Mouse (Mus musculus): ENCODE results near the gene Tipin. TPM values are rescaled to one million over a fixed set of nuclear protein-coding genes. Genes with fewer than 3 reads are reported as not detected.
"Not testable (repeated sequence)": the region's sequence is repeated elsewhere in the genome, so short reads cannot be mapped to it uniquely, and the experiment has no call there.

Tipin gene
- polyA plus RNA-seq, 1 experiment from 2014 or later = 60.1 TPM

- H3K36me3 ChIP-seq (ENCODE audit: control insufficient read depth, insufficient read depth, low read length) = no peaks in the 10 kb centered on the region
- no peak overlapping the region for H3K4me3 ChIP-seq (ENCODE audit: low read depth, low read length)
- no peaks in the 10 kb centered on the region for H3K27me3 ChIP-seq (ENCODE audit: control insufficient read depth, insufficient read depth, low read length)
- no peak overlapping the region for H3K4me2 ChIP-seq (ENCODE audit: low read depth, low read length)
- H3K27ac ChIP-seq (ENCODE audit: low read depth, low read length) = no peak overlapping the region
- no peak for ATAC-seq (ENCODE audit: low read depth)
- H3K9ac ChIP-seq (replicated peaks; ENCODE audit: low read depth, low read length) = no peak overlapping the region
- WGBS = 96% methylated on average over 6 of the region's 6 CpGs
- peaks cover 6% of the 10 kb centered on the region for H3K4me1 ChIP-seq (ENCODE audit: control insufficient read depth, insufficient read depth, low read length)
- no peaks in the 10 kb centered on the region for H3K9me3 ChIP-seq (ENCODE audit: control insufficient read depth, low read length)
Measured at GRCm38 (mm10) chr9:64278665-64279310, 2.6 kb upstream of the Tipin start.

GRCm38 (mm10) chr9:64281781-64282178 is 399 bp downstream of the Tipin start:
- peak overlapping the region; percentile 67 for H3K4me2 ChIP-seq (ENCODE audit: low read depth, low read length)
- no peaks in the 10 kb centered on the region for H3K9me3 ChIP-seq (ENCODE audit: control insufficient read depth, low read length)
- peak overlapping the region; percentile 85 for H3K4me3 ChIP-seq (ENCODE audit: low read depth, low read length)
- peak; percentile 86 for ATAC-seq (ENCODE audit: low read depth)
- WGBS = under 1% methylated on average over 24 of the region's 24 CpGs
- H3K27ac ChIP-seq (ENCODE audit: low read depth, low read length) = peak overlapping the region; percentile 81
- peak overlapping the region; percentile 83 for H3K9ac ChIP-seq (replicated peaks; ENCODE audit: low read depth, low read length)
- no peaks in the 10 kb centered on the region for H3K36me3 ChIP-seq (ENCODE audit: control insufficient read depth, insufficient read depth, low read length)
- H3K4me1 ChIP-seq (ENCODE audit: control insufficient read depth, insufficient read depth, low read length) = peaks cover 6% of the 10 kb centered on the region
- H3K27me3 ChIP-seq (ENCODE audit: control insufficient read depth, insufficient read depth, low read length) = no peaks in the 10 kb centered on the region

- Histone ChIP-seq H3K9ac (replicated peaks; ENCODE audit: low read depth, low read length) (no peak overlapping the region; the same call in 1 of the 2 replicates), H3K36me3 (ENCODE audit: control insufficient read depth, insufficient read depth, low read length) (no peaks in the 10 kb centered on the region), H3K9me3 (ENCODE audit: control insufficient read depth, low read length) (no peaks in the 10 kb centered on the region), H3K4me3 (ENCODE audit: low read depth, low read length) (no peak overlapping the region), H3K27ac (ENCODE audit: low read depth, low read length) (no peak overlapping the region), H3K27me3 (ENCODE audit: control insufficient read depth, insufficient read depth, low read length) (no peaks in the 10 kb centered on the region), H3K4me2 (ENCODE audit: low read depth, low read length) (peak overlapping the region; percentile 67), H3K4me1 (ENCODE audit: control insufficient read depth, insufficient read depth, low read length) (peaks cover 6% of the 10 kb centered on the region)
- WGBS = 66% methylated on average over 5 of the region's 5 CpGs
- no peak for ATAC-seq (ENCODE audit: low read depth)
Measured at GRCm38 (mm10) chr9:64282404-64282987, 1.1 kb downstream of the Tipin start.

GRCm38 (mm10) chr9:64303086-64303485 is 21.7 kb downstream of the Tipin start:
- not testable (repeated sequence) for ATAC-seq (ENCODE audit: low read depth); H3K9me3 ChIP-seq (ENCODE audit: control insufficient read depth, low read length); H3K4me1 ChIP-seq (ENCODE audit: control insufficient read depth, insufficient read depth, low read length); H3K4me3 ChIP-seq (ENCODE audit: low read depth, low read length); H3K9ac ChIP-seq (replicated peaks; ENCODE audit: low read depth, low read length); H3K4me2 ChIP-seq (ENCODE audit: low read depth, low read length); H3K27ac ChIP-seq (ENCODE audit: low read depth, low read length); H3K27me3 ChIP-seq (ENCODE audit: control insufficient read depth, insufficient read depth, low read length)
- 92% methylated on average over 4 of the region's 4 CpGs for WGBS
- peaks cover 18% of the 10 kb centered on the region for H3K36me3 ChIP-seq (ENCODE audit: control insufficient read depth, insufficient read depth, low read length)

- H3K36me3 ChIP-seq (ENCODE audit: control insufficient read depth, insufficient read depth, low read length) = peaks cover 25% of the 10 kb centered on the region
Measured at GRCm38 (mm10) chr9:64306476-64307312, 25.3 kb downstream of the Tipin start.

GRCm38 (mm10) chr9:64310996-64311785 is 29.8 kb downstream of the Tipin start:
- Histone ChIP-seq H3K4me1 (ENCODE audit: control insufficient read depth, insufficient read depth, low read length) (no peaks in the 10 kb centered on the region), H3K27ac (ENCODE audit: low read depth, low read length) (no peak overlapping the region), H3K4me3 (ENCODE audit: low read depth, low read length) (no peak overlapping the region), H3K9me3 (ENCODE audit: control insufficient read depth, low read length) (no peaks in the 10 kb centered on the region), H3K9ac (replicated peaks; ENCODE audit: low read depth, low read length) (no peak overlapping the region), H3K4me2 (ENCODE audit: low read depth, low read length) (no peak overlapping the region), H3K27me3 (ENCODE audit: control insufficient read depth, insufficient read depth, low read length) (no peaks in the 10 kb centered on the region), H3K36me3 (ENCODE audit: control insufficient read depth, insufficient read depth, low read length) (0 out of 2 replicates have a peak, but pooled peaks cover 7% of the 10 kb centered on the region)
- no peak for ATAC-seq (ENCODE audit: low read depth)
- WGBS = 81% methylated on average over 16 of the region's 16 CpGs

More at GRCm38 (mm10) chr9:64306476-64307312, 25.3 kb downstream of the Tipin start:
- H3K4me3 ChIP-seq (ENCODE audit: low read depth, low read length) = no peak overlapping the region
- 87% methylated on average over 6 of the region's 6 CpGs for WGBS
- no peaks in the 10 kb centered on the region for H3K27me3 ChIP-seq (ENCODE audit: control insufficient read depth, insufficient read depth, low read length)
- no peaks in the 10 kb centered on the region for H3K4me1 ChIP-seq (ENCODE audit: control insufficient read depth, insufficient read depth, low read length)
- no peak overlapping the region for H3K4me2 ChIP-seq (ENCODE audit: low read depth, low read length)
- no peak overlapping the region for H3K27ac ChIP-seq (ENCODE audit: low read depth, low read length)
- no peak overlapping the region for H3K9ac ChIP-seq (replicated peaks; ENCODE audit: low read depth, low read length)
- ATAC-seq (ENCODE audit: low read depth) = no peak
- no peaks in the 10 kb centered on the region for H3K9me3 ChIP-seq (ENCODE audit: control insufficient read depth, low read length)

GRCm38 (mm10) chr9:64312128-64312527 is 30.7 kb downstream of the Tipin start:
- H3K9ac ChIP-seq (replicated peaks; ENCODE audit: low read depth, low read length) = no peak overlapping the region
- WGBS = 23% methylated on average over 1 of the region's 1 CpGs
- no peak overlapping the region for H3K27ac ChIP-seq (ENCODE audit: low read depth, low read length)
- no peaks in the 10 kb centered on the region for H3K9me3 ChIP-seq (ENCODE audit: control insufficient read depth, low read length)
- no peak overlapping the region for H3K4me3 ChIP-seq (ENCODE audit: low read depth, low read length)
- no peak overlapping the region for H3K4me2 ChIP-seq (ENCODE audit: low read depth, low read length)
- H3K36me3 ChIP-seq (ENCODE audit: control insufficient read depth, insufficient read depth, low read length) = peaks cover 7% of the 10 kb centered on the region; the same call in 1 of the 2 replicates
- no peak for ATAC-seq (ENCODE audit: low read depth)
- H3K4me1 ChIP-seq (ENCODE audit: control insufficient read depth, insufficient read depth, low read length) = no peaks in the 10 kb centered on the region
- no peaks in the 10 kb centered on the region for H3K27me3 ChIP-seq (ENCODE audit: control insufficient read depth, insufficient read depth, low read length)

- WGBS = 95% methylated on average over 6 of the region's 6 CpGs
- Histone ChIP-seq H3K9ac (replicated peaks; ENCODE audit: low read depth, low read length) (no peak overlapping the region), H3K4me1 (ENCODE audit: control insufficient read depth, insufficient read depth, low read length) (no peaks in the 10 kb centered on the region), H3K27ac (ENCODE audit: low read depth, low read length) (no peak overlapping the region), H3K4me2 (ENCODE audit: low read depth, low read length) (no peak overlapping the region), H3K27me3 (ENCODE audit: control insufficient read depth, insufficient read depth, low read length) (no peaks in the 10 kb centered on the region), H3K36me3 (ENCODE audit: control insufficient read depth, insufficient read depth, low read length) (peaks cover 9% of the 10 kb centered on the region; the same call in 1 of the 2 replicates), H3K4me3 (ENCODE audit: low read depth, low read length) (no peak overlapping the region), H3K9me3 (ENCODE audit: control insufficient read depth, low read length) (no peaks in the 10 kb centered on the region)
- ATAC-seq (ENCODE audit: low read depth) = no peak
Measured at GRCm38 (mm10) chr9:64314696-64315095, 33.3 kb downstream of the Tipin start.
